Mouse (Mus musculus) embryonic facial prominence, embryonic 15.5 days (tissue): Measurements from ENCODE around the gene Aimp2. TPM values are rescaled to one million over a fixed set of nuclear protein-coding genes. Genes with fewer than 3 reads are reported as not detected.
A peak's percentile ranks its signal among the peaks of the same experiment; 100 is the strongest.

Source experiments
- ATAC-seq: fragments of 200-750 bp; cut with Nextera tagmentation; 2 replicates; pipeline ENCODE4 v1.8.0; 2017; ENCODE audit warnings: low read depth, moderate TSS enrichment; ENCODE audit not compliant: insufficient number of reproducible peaks, low FRiP score, low TSS enrichment
- H3K27ac ChIP-seq: fragments of 300-500 bp; sonication (generic); replicated peaks from 2 replicates; pipeline ENCODE4 v1.5.1; 2015; ENCODE audit warnings: mild to moderate bottlenecking, inconsistent platforms
- H3K27me3 ChIP-seq: fragments of 300-500 bp; sonication (generic); 2 replicates; pipeline ENCODE4 v1.6.1; 2015; ENCODE audit warnings: inconsistent platforms
- H3K36me3 ChIP-seq: fragments of 300-500 bp; sonication (generic); 2 replicates; pipeline ENCODE4 v1.6.1; 2015; ENCODE audit warnings: mild to moderate bottlenecking, inconsistent platforms
- H3K4me1 ChIP-seq: fragments of 300-500 bp; sonication (generic); 2 replicates; pipeline ENCODE4 v1.6.1; 2015; ENCODE audit warnings: inconsistent platforms
- H3K4me2 ChIP-seq: fragments of 300-500 bp; sonication (generic); replicated peaks from 2 replicates; pipeline ENCODE4 v1.6.1; 2015; ENCODE audit warnings: mild to moderate bottlenecking, inconsistent platforms
- H3K4me3 ChIP-seq: fragments of 300-500 bp; sonication (generic); replicated peaks from 2 replicates; pipeline ENCODE4 v1.5.1; 2015; ENCODE audit warnings: mild to moderate bottlenecking, inconsistent platforms
- H3K9ac ChIP-seq: fragments of 300-500 bp; sonication (generic); 2 replicates; pipeline ENCODE4 v1.6.1; 2015; ENCODE audit warnings: inconsistent platforms
- H3K9me3 ChIP-seq: fragments of 300-500 bp; sonication (generic); replicated peaks from 2 replicates; pipeline ENCODE4 v1.6.1; 2016; ENCODE audit warnings: inconsistent platforms
- WGBS: fragments of 180-500 bp; shearing (Covaris S2); methylation state at CpG from one replicate; pipeline ENCODE4 v1.1.7; 2015; 5-methylcytosine and 5-hydroxymethylcytosine counted together
- polyA plus RNA-seq: library from polyadenylated mRNA; unstranded; fragments of >200 nt; fragmentation: Nextera tagmentation; extraction: Ambion mirVana; gene quantifications from 2 replicates; pipeline ENCODE4 v1.2.1, GENCODE M21; 2015

Gene Aimp2
- 85.4 and 91.4 TPM in 2 replicates for polyA plus RNA-seq

GRCm38 (mm10) chr5:143909417-143910400, at the start of gene Aimp2, which contains the start of gene Pms2:
Aimp2 (minus strand) TSS chr5:143909847.
Pms2 (plus strand) TSS chr5:143909964.
- peak; percentile 98 for ATAC-seq

GRCm38 (mm10) chr5:143957101-143957500, 47.5 kb upstream of the Aimp2 start:
- Histone ChIP-seq H3K4me3 (no peak overlapping the region), H3K36me3 (no peaks in the 10 kb centered on the region), H3K9ac (no peak overlapping the region), H3K27ac (no peak overlapping the region), H3K4me1 (no peaks in the 10 kb centered on the region), H3K4me2 (no peak overlapping the region), H3K9me3 (no peaks in the 10 kb centered on the region), H3K27me3 (no peaks in the 10 kb centered on the region)
- WGBS = 92% methylated on average over 6 of the region's 6 CpGs
- no peak for ATAC-seq

More at GRCm38 (mm10) chr5:143909417-143910400, at the start of gene Aimp2, which contains the start of gene Pms2:
- Histone ChIP-seq H3K36me3 (peaks cover 20% of the 10 kb centered on the region), H3K27me3 (no peaks in the 10 kb centered on the region), H3K9me3 (no peaks in the 10 kb centered on the region), H3K4me1 (peaks cover 21% of the 10 kb centered on the region), H3K9ac (peak within 1 kb of the TSS; percentile 56), H3K27ac (peak within 1 kb of the TSS; percentile 80), H3K4me3 (peak within 1 kb of the TSS; percentile 75), H3K4me2 (peak within 1 kb of the TSS; percentile 71)
- under 1% methylated on average over 70 of the region's 70 CpGs for WGBS

GRCm38 (mm10) chr5:143950016-143950415, 40.4 kb upstream of the Aimp2 start:
- 43% methylated on average over 5 of the region's 5 CpGs for WGBS
- H3K27ac ChIP-seq = no peak overlapping the region
- no peaks in the 10 kb centered on the region for H3K4me1 ChIP-seq
- H3K9ac ChIP-seq = no peak overlapping the region
- H3K4me3 ChIP-seq = no peak overlapping the region
- no peak overlapping the region for H3K4me2 ChIP-seq
- no peaks in the 10 kb centered on the region for H3K9me3 ChIP-seq
- no peaks in the 10 kb centered on the region for H3K36me3 ChIP-seq
- H3K27me3 ChIP-seq = no peaks in the 10 kb centered on the region
- no peak for ATAC-seq

- Histone ChIP-seq H3K4me3 (no peak overlapping the region), H3K9ac (no peak overlapping the region), H3K4me1 (no peaks in the 10 kb centered on the region), H3K27ac (no peak overlapping the region), H3K27me3 (no peaks in the 10 kb centered on the region), H3K4me2 (no peak overlapping the region), H3K36me3 (no peaks in the 10 kb centered on the region), H3K9me3 (no peaks in the 10 kb centered on the region)
- WGBS = 83% methylated on average over 12 of the region's 12 CpGs
- ATAC-seq = no peak
Observed at GRCm38 (mm10) chr5:143948361-143948760, 38.7 kb upstream of the Aimp2 start.

GRCm38 (mm10) chr5:143943231-143944125, 33.8 kb upstream of the Aimp2 start:
- no peaks in the 10 kb centered on the region for H3K36me3 ChIP-seq
- no peaks in the 10 kb centered on the region for H3K9me3 ChIP-seq
- H3K4me3 ChIP-seq = no peak overlapping the region
- ATAC-seq = no peak
- H3K4me1 ChIP-seq = no peaks in the 10 kb centered on the region
- H3K9ac ChIP-seq = no peak overlapping the region
- no peak overlapping the region for H3K4me2 ChIP-seq
- H3K27ac ChIP-seq = no peak overlapping the region
- WGBS = 84% methylated on average over 14 of the region's 14 CpGs
- no peaks in the 10 kb centered on the region for H3K27me3 ChIP-seq

GRCm38 (mm10) chr5:143941588-143941987, 31.9 kb upstream of the Aimp2 start:
- WGBS = 18% methylated on average over 10 of the region's 10 CpGs
- no peaks in the 10 kb centered on the region for H3K4me1 ChIP-seq
- no peaks in the 10 kb centered on the region for H3K9me3 ChIP-seq
- ATAC-seq = no peak
- no peak overlapping the region for H3K4me2 ChIP-seq
- H3K27ac ChIP-seq = no peak overlapping the region
- no peaks in the 10 kb centered on the region for H3K27me3 ChIP-seq
- H3K4me3 ChIP-seq = no peak overlapping the region
- H3K36me3 ChIP-seq = no peaks in the 10 kb centered on the region
- no peak overlapping the region for H3K9ac ChIP-seq

- no peak overlapping the region for H3K27ac ChIP-seq
- no peaks in the 10 kb centered on the region for H3K9me3 ChIP-seq
- H3K4me1 ChIP-seq = no peaks in the 10 kb centered on the region
- no peak overlapping the region for H3K4me3 ChIP-seq
- peaks cover 9% of the 10 kb centered on the region for H3K36me3 ChIP-seq
- H3K9ac ChIP-seq = no peak overlapping the region
- WGBS = 82% methylated on average over 9 of the region's 9 CpGs
- no peak overlapping the region for H3K4me2 ChIP-seq
- no peak for ATAC-seq
- no peaks in the 10 kb centered on the region for H3K27me3 ChIP-seq
Observed at GRCm38 (mm10) chr5:143936156-143936555, 26.5 kb upstream of the Aimp2 start.

GRCm38 (mm10) chr5:143933875-143934274, 24.2 kb upstream of the Aimp2 start:
- H3K9ac ChIP-seq = no peak overlapping the region
- H3K4me2 ChIP-seq = no peak overlapping the region
- WGBS = 91% methylated on average over 1 of the region's 1 CpGs
- ATAC-seq = no peak
- no peak overlapping the region for H3K27ac ChIP-seq
- peaks cover 30% of the 10 kb centered on the region for H3K36me3 ChIP-seq
- H3K4me1 ChIP-seq = no peaks in the 10 kb centered on the region
- H3K27me3 ChIP-seq = no peaks in the 10 kb centered on the region
- H3K9me3 ChIP-seq = no peaks in the 10 kb centered on the region
- no peak overlapping the region for H3K4me3 ChIP-seq

GRCm38 (mm10) chr5:143933414-143933813, 23.8 kb upstream of the Aimp2 start:
- no peak overlapping the region for H3K4me2 ChIP-seq
- WGBS = 82% methylated on average over 11 of the region's 11 CpGs
- no peak for ATAC-seq
- H3K4me1 ChIP-seq = no peaks in the 10 kb centered on the region
- H3K9ac ChIP-seq = no peak overlapping the region
- H3K27me3 ChIP-seq = no peaks in the 10 kb centered on the region
- no peak overlapping the region for H3K27ac ChIP-seq
- H3K9me3 ChIP-seq = no peaks in the 10 kb centered on the region
- H3K4me3 ChIP-seq = no peak overlapping the region
- H3K36me3 ChIP-seq = peaks cover 34% of the 10 kb centered on the region

GRCm38 (mm10) chr5:143932831-143933230, 23.2 kb upstream of the Aimp2 start, which contains the start of gene Rsph10b:
Rsph10b (plus strand) TSS chr5:143933035.
- Histone ChIP-seq H3K27ac (no peak within 1 kb of the TSS), H3K4me1 (no peaks in the 10 kb centered on the region), H3K36me3 (peaks cover 40% of the 10 kb centered on the region), H3K4me3 (no peak within 1 kb of the TSS), H3K9me3 (no peaks in the 10 kb centered on the region), H3K9ac (no peak within 1 kb of the TSS), H3K4me2 (no peak within 1 kb of the TSS), H3K27me3 (no peaks in the 10 kb centered on the region)
- 24% methylated on average over 8 of the region's 8 CpGs for WGBS
- ATAC-seq = no peak
